Mouse (Mus musculus): ENCODE results near the gene Slc11a1. TPM values are rescaled to one million over a fixed set of nuclear protein-coding genes. Genes with fewer than 3 reads are reported as not detected.
A peak's percentile ranks its signal among the peaks of the same experiment; 100 is the strongest.

Slc11a1 gene
- polyA plus RNA-seq, 1 experiment from 2014 or later: 6.1 TPM

DNA sequence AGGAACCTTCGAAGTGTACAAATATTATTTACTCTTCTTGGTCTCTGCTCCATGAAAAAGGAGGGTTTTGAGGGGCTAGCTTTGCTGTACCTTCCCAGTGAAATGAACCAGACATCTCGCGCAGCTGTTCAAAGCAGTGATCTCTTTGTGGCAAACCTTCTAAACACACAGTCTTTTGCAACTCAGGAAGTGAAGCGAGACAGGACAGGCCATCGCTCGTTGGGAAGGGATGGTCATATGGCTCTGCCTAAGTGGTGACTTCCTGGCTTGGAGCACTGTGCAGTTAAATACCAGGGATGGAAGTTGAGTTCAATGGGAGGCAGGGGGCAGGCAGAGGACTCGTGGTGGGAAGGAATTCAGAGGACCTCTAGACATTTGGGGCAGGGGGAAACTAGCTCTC, 50.9 kb downstream of the Slc11a1 start:
- 57% methylated on average over 7 of the region's 7 CpGs for WGBS
- Histone ChIP-seq H3K4me3 (replicated peaks) (no peak overlapping the region), H3K36me3 (no peaks in the 10 kb centered on the region), H3K4me1 (no peaks in the 10 kb centered on the region), H3K4me2 (no peak overlapping the region), H3K9me3 (no peaks in the 10 kb centered on the region), H3K9ac (no peak overlapping the region), H3K27me3 (replicated peaks) (no peaks in the 10 kb centered on the region), H3K27ac (no peak overlapping the region)
- ATAC-seq (ENCODE audit: insufficient read depth, low FRiP score, low read depth): no peak

- Histone ChIP-seq H3K27me3 (replicated peaks) (no peaks in the 10 kb centered on the region), H3K9me3 (no peaks in the 10 kb centered on the region), H3K4me2 (no peak overlapping the region), H3K4me3 (replicated peaks) (no peak overlapping the region), H3K27ac (0 out of 2 replicates have a peak overlapping the region, but pooled peaks have one; percentile 26), H3K9ac (no peak overlapping the region), H3K36me3 (0 out of 2 replicates have a peak, but pooled peaks cover 8% of the 10 kb centered on the region), H3K4me1 (no peaks in the 10 kb centered on the region)
- no peak; the same call in 1 of the 2 replicates for ATAC-seq (ENCODE audit: insufficient read depth, low FRiP score, low read depth)
- 74% methylated on average over 6 of the region's 6 CpGs for WGBS
Observed at GRCm38 (mm10) chr1:74433220-74433619, 58.2 kb downstream of the Slc11a1 start.

- ATAC-seq (ENCODE audit: insufficient read depth, low FRiP score, low read depth): peak; percentile 8; the same call in 1 of the 2 replicates
- Histone ChIP-seq H3K4me1 (no peaks in the 10 kb centered on the region), H3K4me3 (replicated peaks) (no peak overlapping the region), H3K9me3 (no peaks in the 10 kb centered on the region), H3K27me3 (replicated peaks) (no peaks in the 10 kb centered on the region), H3K27ac (peak overlapping the region; percentile 76), H3K4me2 (no peak overlapping the region), H3K9ac (no peak overlapping the region), H3K36me3 (peaks cover 20% of the 10 kb centered on the region; the same call in 1 of the 2 replicates)
- WGBS: 38% methylated on average over 5 of the region's 5 CpGs
Observed at GRCm38 (mm10) chr1:74434596-74434995, 59.6 kb downstream of the Slc11a1 start.

GRCm38 (mm10) chr1:74435563-74435962, 60.6 kb downstream of the Slc11a1 start:
- Histone ChIP-seq H3K9me3 (no peaks in the 10 kb centered on the region), H3K4me3 (replicated peaks) (no peak overlapping the region), H3K4me2 (no peak overlapping the region), H3K27me3 (replicated peaks) (no peaks in the 10 kb centered on the region), H3K9ac (no peak overlapping the region), H3K36me3 (peaks cover 22% of the 10 kb centered on the region), H3K4me1 (no peaks in the 10 kb centered on the region), H3K27ac (peak overlapping the region; percentile 23; the same call in 1 of the 2 replicates)
- 60% methylated on average over 6 of the region's 6 CpGs for WGBS
- peak; percentile 50; the same call in 1 of the 2 replicates for ATAC-seq (ENCODE audit: insufficient read depth, low FRiP score, low read depth)

MicroRNA genes within 50 kb of the gene (microRNA counts, 519-probe panel; counts per million panel counts)
- 3,034 counts per million, percentile 78 among the panel's probes with 10 or more counts for microRNA mmu-miR-26b

Small RNA genes lying within 50 kb of the gene (microRNA-seq; reads per million reads assigned to microRNA genes)
- gene Mir26b: 47,697 reads per million, percentile 99 among the genes with 10 or more reads in this experiment

Other genes with a start within 250 kb of the Slc11a1 start
- 0.23 and 0.43 TPM in 2 replicates for gene Rufy4, start 249.7 kb upstream of the Slc11a1 start, polyA plus RNA-seq (2015; fragmentation: Nextera tagmentation; extraction: Ambion mirVana)
- 0.67 and 0.69 TPM in 2 replicates for gene Cxcr2, start 221.2 kb upstream of the Slc11a1 start, polyA plus RNA-seq (2015; fragmentation: Nextera tagmentation; extraction: Ambion mirVana)
- not detected in 2 replicates for gene Cxcr1, start 180.6 kb upstream of the Slc11a1 start, polyA plus RNA-seq (2015; fragmentation: Nextera tagmentation; extraction: Ambion mirVana)
- 493 and 505 TPM in 2 replicates for gene Arpc2, start 139.1 kb upstream of the Slc11a1 start, polyA plus RNA-seq (2015; fragmentation: Nextera tagmentation; extraction: Ambion mirVana)
- 1.1 and 1.3 TPM in 2 replicates for gene Gpbar1, start 96.6 kb upstream of the Slc11a1 start, polyA plus RNA-seq (2015; fragmentation: Nextera tagmentation; extraction: Ambion mirVana)
- gene Aamp, start 90.5 kb upstream of the Slc11a1 start, polyA plus RNA-seq (2015; fragmentation: Nextera tagmentation; extraction: Ambion mirVana): 229 and 235 TPM in 2 replicates
- gene Pnkd, start 90.3 kb upstream of the Slc11a1 start, polyA plus RNA-seq (2015; fragmentation: Nextera tagmentation; extraction: Ambion mirVana): 117 and 124 TPM in 2 replicates
- 68.3 and 73.4 TPM in 2 replicates for gene Tmbim1, start 69.6 kb upstream of the Slc11a1 start, polyA plus RNA-seq (2015; fragmentation: Nextera tagmentation; extraction: Ambion mirVana)
- gene Catip, start 13.1 kb upstream of the Slc11a1 start, polyA plus RNA-seq (2015; fragmentation: Nextera tagmentation; extraction: Ambion mirVana): 0.53 and 0.55 TPM in 2 replicates
- 82.9 and 86.2 TPM in 2 replicates for gene Ctdsp1, start 16.3 kb downstream of the Slc11a1 start, polyA plus RNA-seq (2015; fragmentation: Nextera tagmentation; extraction: Ambion mirVana)
- 32.2 and 41.1 TPM in 2 replicates for gene Vil1, start 34.2 kb downstream of the Slc11a1 start, polyA plus RNA-seq (2015; fragmentation: Nextera tagmentation; extraction: Ambion mirVana)
- gene Cnot9, start 130.9 kb downstream of the Slc11a1 start, polyA plus RNA-seq (2015; fragmentation: Nextera tagmentation; extraction: Ambion mirVana): 51.1 and 57.6 TPM in 2 replicates
- gene Plcd4, start 167.7 kb downstream of the Slc11a1 start, polyA plus RNA-seq (2015; fragmentation: Nextera tagmentation; extraction: Ambion mirVana): 0.69 and 1.1 TPM in 2 replicates
- 24.1 and 26.6 TPM in 2 replicates for gene Usp37, start 169.1 kb downstream of the Slc11a1 start, polyA plus RNA-seq (2015; fragmentation: Nextera tagmentation; extraction: Ambion mirVana)
- 5.8 and 5.9 TPM in 2 replicates for gene Zfp142, start 213.1 kb downstream of the Slc11a1 start, polyA plus RNA-seq (2015; fragmentation: Nextera tagmentation; extraction: Ambion mirVana)
- gene Bcs1l, start 213.1 kb downstream of the Slc11a1 start, polyA plus RNA-seq (2015; fragmentation: Nextera tagmentation; extraction: Ambion mirVana): 16.5 and 17.1 TPM in 2 replicates
- gene Rnf25, start 226.2 kb downstream of the Slc11a1 start, polyA plus RNA-seq (2015; fragmentation: Nextera tagmentation; extraction: Ambion mirVana): 31.4 and 31.8 TPM in 2 replicates
- 3.3 and 5.9 TPM in 2 replicates for gene Stk36, start 226.2 kb downstream of the Slc11a1 start, polyA plus RNA-seq (2015; fragmentation: Nextera tagmentation; extraction: Ambion mirVana)

Measured in stomach, embryonic 15.5 days (tissue).